Mouse (Mus musculus): Measurements from ENCODE around the gene Cnbp. TPM values are rescaled to one million over a fixed set of nuclear protein-coding genes. Genes with fewer than 3 reads are reported as not detected.
A peak's percentile ranks its signal among the peaks of the same experiment; 100 is the strongest.

Gene Cnbp
- polyA plus RNA-seq, 1 experiment = 184 TPM

DNA sequence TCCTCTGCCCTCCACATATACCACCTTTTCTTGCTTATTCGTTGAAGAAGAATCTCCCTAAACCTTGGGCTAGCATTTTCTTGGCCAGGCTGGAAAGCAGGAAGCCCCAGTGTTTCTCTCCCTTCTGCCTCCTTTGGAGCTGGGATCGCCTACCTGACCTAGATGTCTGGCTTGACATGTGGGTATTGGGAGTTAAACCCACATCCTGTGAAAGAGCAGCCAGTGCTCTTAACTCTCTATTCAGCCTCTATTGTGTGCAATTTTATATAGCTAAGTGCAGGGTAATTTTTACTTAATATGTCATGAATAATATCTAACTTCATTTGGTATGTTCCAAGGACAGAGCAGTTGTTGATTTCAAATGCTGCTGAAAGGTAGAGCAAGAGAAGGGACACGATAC is 28.7 kb upstream of the Cnbp start:
- peaks cover 6% of the 10 kb centered on the region; the same call in 1 of the 2 replicates for H3K4me1 ChIP-seq (ENCODE audit: control insufficient read depth, insufficient read depth, low read length)
- H3K4me3 ChIP-seq (ENCODE audit: insufficient read depth, low read depth, low read length) = no peak overlapping the region
- no peaks in the 10 kb centered on the region for H3K36me3 ChIP-seq (ENCODE audit: control insufficient read depth, insufficient read depth, low read length)
- H3K27me3 ChIP-seq (replicated peaks; ENCODE audit: control insufficient read depth, insufficient read depth, low read length) = no peaks in the 10 kb centered on the region
- H3K27ac ChIP-seq (ENCODE audit: insufficient read depth, low read depth, low read length) = no peak overlapping the region
- DNase-seq = no peak
- WGBS = 76% methylated on average over 3 of the region's 3 CpGs
- TF ChIP-seq POLR2A (IDR thresholded peaks at IDR 0.05; ENCODE audit: low read depth, low read length) = no peak
- no peak for TF ChIP-seq CTCF (conservative IDR thresholded peaks at IDR 0.05; ENCODE audit: insufficient read depth, insufficient read length, low read depth, low read length)

- no peak overlapping the region for H3K27ac ChIP-seq (ENCODE audit: insufficient read depth, low read depth, low read length)
- peaks cover 6% of the 10 kb centered on the region; the same call in 1 of the 2 replicates for H3K4me1 ChIP-seq (ENCODE audit: control insufficient read depth, insufficient read depth, low read length)
- peak; percentile 12 for DNase-seq
- 32% methylated on average over 4 of the region's 4 CpGs for WGBS
- no peak overlapping the region for H3K4me3 ChIP-seq (ENCODE audit: insufficient read depth, low read depth, low read length)
- TF ChIP-seq POLR2A (IDR thresholded peaks at IDR 0.05; ENCODE audit: low read depth, low read length) (no peak), CTCF (conservative IDR thresholded peaks at IDR 0.05; ENCODE audit: insufficient read depth, insufficient read length, low read depth, low read length) (no peak)
- H3K27me3 ChIP-seq (replicated peaks; ENCODE audit: control insufficient read depth, insufficient read depth, low read length) = no peaks in the 10 kb centered on the region
- no peaks in the 10 kb centered on the region for H3K36me3 ChIP-seq (ENCODE audit: control insufficient read depth, insufficient read depth, low read length)
These were observed 28.1 kb upstream of the Cnbp start for GRCm38 (mm10) chr6:87879010-87879409.

- TF ChIP-seq POLR2A (IDR thresholded peaks at IDR 0.05; ENCODE audit: low read depth, low read length) (no peak), CTCF (conservative IDR thresholded peaks at IDR 0.05; ENCODE audit: insufficient read depth, insufficient read length, low read depth, low read length) (no peak)
- Histone ChIP-seq H3K4me3 (ENCODE audit: insufficient read depth, low read depth, low read length) (no peak overlapping the region), H3K27me3 (replicated peaks; ENCODE audit: control insufficient read depth, insufficient read depth, low read length) (no peaks in the 10 kb centered on the region), H3K27ac (ENCODE audit: insufficient read depth, low read depth, low read length) (no peak overlapping the region), H3K4me1 (ENCODE audit: control insufficient read depth, insufficient read depth, low read length) (peaks cover 9% of the 10 kb centered on the region; the same call in 1 of the 2 replicates), H3K36me3 (ENCODE audit: control insufficient read depth, insufficient read depth, low read length) (no peaks in the 10 kb centered on the region)
- WGBS = 59% methylated on average over 13 of the region's 13 CpGs
- DNase-seq = peak; percentile 75
These were observed 25.2 kb upstream of the Cnbp start for GRCm38 (mm10) chr6:87876068-87876643.

DNA sequence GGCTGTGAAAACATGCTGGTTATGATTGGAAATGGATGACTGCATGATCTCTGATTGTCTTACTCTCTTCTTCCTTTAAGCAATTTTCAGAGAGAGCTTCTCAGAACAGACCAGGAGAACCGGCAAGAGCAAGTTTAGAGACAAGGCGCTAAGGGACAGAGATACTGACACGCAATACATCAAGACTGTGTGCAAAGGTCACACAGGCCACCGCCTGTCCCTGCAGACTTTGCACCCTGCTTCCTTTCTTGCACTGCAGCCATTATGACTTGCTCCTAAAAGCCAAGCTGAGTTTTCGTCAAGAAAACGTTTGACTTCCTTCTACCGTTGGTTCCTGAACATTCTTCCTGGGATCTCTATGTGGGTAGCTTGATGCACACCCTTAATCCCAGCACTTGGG is 24.7 kb upstream of the Cnbp start:
- peak; percentile 64 for DNase-seq
- WGBS = 49% methylated on average over 7 of the region's 7 CpGs
- no peak for TF ChIP-seq POLR2A (IDR thresholded peaks at IDR 0.05; ENCODE audit: low read depth, low read length)
- no peak for TF ChIP-seq CTCF (conservative IDR thresholded peaks at IDR 0.05; ENCODE audit: insufficient read depth, insufficient read length, low read depth, low read length)
- H3K4me3 ChIP-seq (ENCODE audit: insufficient read depth, low read depth, low read length) = no peak overlapping the region
- no peaks in the 10 kb centered on the region for H3K36me3 ChIP-seq (ENCODE audit: control insufficient read depth, insufficient read depth, low read length)
- no peaks in the 10 kb centered on the region for H3K27me3 ChIP-seq (replicated peaks; ENCODE audit: control insufficient read depth, insufficient read depth, low read length)
- peaks cover 9% of the 10 kb centered on the region; the same call in 1 of the 2 replicates for H3K4me1 ChIP-seq (ENCODE audit: control insufficient read depth, insufficient read depth, low read length)
- no peak overlapping the region for H3K27ac ChIP-seq (ENCODE audit: insufficient read depth, low read depth, low read length)

DNA sequence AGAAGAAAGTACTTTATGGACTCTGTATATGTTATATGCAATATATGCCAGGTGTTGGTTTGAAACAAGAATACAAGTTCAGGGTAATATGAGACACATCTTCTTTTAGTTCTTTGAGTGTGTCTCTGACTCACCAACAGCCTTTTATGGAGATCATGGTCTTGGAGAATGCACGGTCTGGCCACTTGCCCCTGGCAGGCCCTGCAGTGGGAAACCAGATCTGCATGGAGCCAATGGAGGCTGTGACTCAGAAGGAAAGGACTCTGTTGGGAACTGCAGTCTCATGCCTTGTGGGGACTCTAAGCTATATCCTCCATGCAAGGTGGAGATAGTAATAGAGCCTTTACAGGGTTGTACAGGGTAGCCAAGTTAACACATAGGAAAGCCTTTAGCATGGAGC is 24.2 kb upstream of the Cnbp start:
- peaks cover 9% of the 10 kb centered on the region; the same call in 1 of the 2 replicates for H3K4me1 ChIP-seq (ENCODE audit: control insufficient read depth, insufficient read depth, low read length)
- TF ChIP-seq CTCF (conservative IDR thresholded peaks at IDR 0.05; ENCODE audit: insufficient read depth, insufficient read length, low read depth, low read length) = no peak
- TF ChIP-seq POLR2A (IDR thresholded peaks at IDR 0.05; ENCODE audit: low read depth, low read length) = no peak
- peak; percentile 11 for DNase-seq
- no peaks in the 10 kb centered on the region for H3K36me3 ChIP-seq (ENCODE audit: control insufficient read depth, insufficient read depth, low read length)
- H3K27me3 ChIP-seq (replicated peaks; ENCODE audit: control insufficient read depth, insufficient read depth, low read length) = no peaks in the 10 kb centered on the region
- WGBS = 79% methylated on average over 1 of the region's 1 CpGs
- H3K4me3 ChIP-seq (ENCODE audit: insufficient read depth, low read depth, low read length) = no peak overlapping the region
- H3K27ac ChIP-seq (ENCODE audit: insufficient read depth, low read depth, low read length) = no peak overlapping the region

- no peak for DNase-seq
- WGBS = 94% methylated on average over 2 of the region's 2 CpGs
- Histone ChIP-seq H3K4me3 (ENCODE audit: insufficient read depth, low read depth, low read length) (no peak overlapping the region), H3K36me3 (ENCODE audit: control insufficient read depth, insufficient read depth, low read length) (no peaks in the 10 kb centered on the region), H3K4me1 (ENCODE audit: control insufficient read depth, insufficient read depth, low read length) (peaks cover 9% of the 10 kb centered on the region; the same call in 1 of the 2 replicates), H3K27ac (ENCODE audit: insufficient read depth, low read depth, low read length) (no peak overlapping the region), H3K27me3 (replicated peaks; ENCODE audit: control insufficient read depth, insufficient read depth, low read length) (no peaks in the 10 kb centered on the region)
- no peak for TF ChIP-seq CTCF (conservative IDR thresholded peaks at IDR 0.05; ENCODE audit: insufficient read depth, insufficient read length, low read depth, low read length)
- no peak for TF ChIP-seq POLR2A (IDR thresholded peaks at IDR 0.05; ENCODE audit: low read depth, low read length)
These were observed 23.1 kb upstream of the Cnbp start for GRCm38 (mm10) chr6:87873963-87874362.

GRCm38 (mm10) chr6:87873104-87873503 is 22.2 kb upstream of the Cnbp start:
- TF ChIP-seq CTCF (conservative IDR thresholded peaks at IDR 0.05; ENCODE audit: insufficient read depth, insufficient read length, low read depth, low read length) (no peak), POLR2A (IDR thresholded peaks at IDR 0.05; ENCODE audit: low read depth, low read length) (no peak)
- peaks cover 9% of the 10 kb centered on the region; the same call in 1 of the 2 replicates for H3K4me1 ChIP-seq (ENCODE audit: control insufficient read depth, insufficient read depth, low read length)
- H3K27me3 ChIP-seq (replicated peaks; ENCODE audit: control insufficient read depth, insufficient read depth, low read length) = no peaks in the 10 kb centered on the region
- peak; percentile 65 for DNase-seq
- H3K27ac ChIP-seq (ENCODE audit: insufficient read depth, low read depth, low read length) = no peak overlapping the region
- no peak overlapping the region for H3K4me3 ChIP-seq (ENCODE audit: insufficient read depth, low read depth, low read length)
- 36% methylated on average over 1 of the region's 1 CpGs for WGBS
- H3K36me3 ChIP-seq (ENCODE audit: control insufficient read depth, insufficient read depth, low read length) = no peaks in the 10 kb centered on the region

Data from kidney, adult 2 months (tissue).